Mouse (Mus musculus): ENCODE data around the gene Poc1b.

- no peak for TF ChIP-seq CTCF (IDR thresholded peaks at IDR 0.05; ENCODE audit: insufficient read depth, low read length)
- no peak for TF ChIP-seq POLR2A (IDR thresholded peaks at IDR 0.05; ENCODE audit: borderline replicate concordance, extremely low read depth, low read depth, low read length)
These were observed 10.1 kb downstream of the Poc1b start for GRCm38 (mm10) chr10:99116650-99117615.

Data from lung, adult 2 months (tissue).